Mouse (Mus musculus): ENCODE measurements at regions not wholly inside any gene's neighbourhood (a gene's known extent, or its start where the extent isn't known, plus 50 kb on each side); places are given as distances from the start of the nearest gene placed in this dataset.

GRCm38 (mm10) chr9:46538616-46539015, 218.8 kb upstream of the 4931429L15Rik start:
- peak; percentile 10 for DNase-seq (ENCODE audit: low read depth, low spot score)

- DNase-seq (ENCODE audit: low read depth, low spot score): no peak
Measured at GRCm38 (mm10) chr9:46516401-46517130, 196.8 kb upstream of the 4931429L15Rik start.

GRCm38 (mm10) chr9:46512276-46513051, 192.7 kb upstream of the 4931429L15Rik start:
- DNase-seq (ENCODE audit: low read depth, low spot score): no peak

GRCm38 (mm10) chr9:46511307-46511706, 191.5 kb upstream of the 4931429L15Rik start:
- no peak for DNase-seq (ENCODE audit: low read depth, low spot score)

- no peak for DNase-seq (ENCODE audit: low read depth, low spot score)
Measured at GRCm38 (mm10) chr9:46509896-46510295, 190.1 kb upstream of the 4931429L15Rik start.

GRCm38 (mm10) chr9:46509458-46509857, 189.7 kb upstream of the 4931429L15Rik start:
- DNase-seq (ENCODE audit: low read depth, low spot score): no peak

GRCm38 (mm10) chr9:46507036-46507435, 187.2 kb upstream of the 4931429L15Rik start:
- DNase-seq (ENCODE audit: low read depth, low spot score): no peak

GRCm38 (mm10) chr9:46504536-46504935, 184.8 kb upstream of the 4931429L15Rik start:
- DNase-seq (ENCODE audit: low read depth, low spot score): no peak

- no peak for DNase-seq (ENCODE audit: low read depth, low spot score)
Measured at GRCm38 (mm10) chr9:46504133-46504416, 184.3 kb upstream of the 4931429L15Rik start.

GRCm38 (mm10) chr9:46503321-46504132, 183.7 kb upstream of the 4931429L15Rik start:
- DNase-seq (ENCODE audit: low read depth, low spot score): no peak

- DNase-seq (ENCODE audit: low read depth, low spot score): no peak
Measured at GRCm38 (mm10) chr9:46499426-46499825, 179.6 kb upstream of the 4931429L15Rik start.

- no peak for DNase-seq (ENCODE audit: low read depth, low spot score)
Measured at GRCm38 (mm10) chr9:46498861-46499260, 179.1 kb upstream of the 4931429L15Rik start.

- DNase-seq (ENCODE audit: low read depth, low spot score): no peak
Measured at GRCm38 (mm10) chr9:46495276-46495675, 175.5 kb upstream of the 4931429L15Rik start.

- no peak for DNase-seq (ENCODE audit: low read depth, low spot score)
Measured at GRCm38 (mm10) chr9:46482859-46483443, 163.2 kb upstream of the 4931429L15Rik start.

- DNase-seq (ENCODE audit: low read depth, low spot score): no peak
Measured at GRCm38 (mm10) chr9:46482034-46482858, 162.5 kb upstream of the 4931429L15Rik start.

- DNase-seq (ENCODE audit: low read depth, low spot score): no peak
Measured at GRCm38 (mm10) chr9:46481491-46481890, 161.7 kb upstream of the 4931429L15Rik start.

GRCm38 (mm10) chr9:46480080-46480690, 160.4 kb upstream of the 4931429L15Rik start:
- no peak for DNase-seq (ENCODE audit: low read depth, low spot score)

GRCm38 (mm10) chr9:46478611-46479010, 158.8 kb upstream of the 4931429L15Rik start:
- no peak for DNase-seq (ENCODE audit: low read depth, low spot score)

- DNase-seq (ENCODE audit: low read depth, low spot score): no peak
Measured at GRCm38 (mm10) chr9:46476516-46476915, 156.7 kb upstream of the 4931429L15Rik start.

- DNase-seq (ENCODE audit: low read depth, low spot score): no peak
Measured at GRCm38 (mm10) chr9:46473681-46474080, 153.9 kb upstream of the 4931429L15Rik start.

- DNase-seq (ENCODE audit: low read depth, low spot score): no peak
Measured at GRCm38 (mm10) chr9:46469521-46469920, 149.7 kb upstream of the 4931429L15Rik start.
